Mouse (Mus musculus): ENCODE results near the gene Cmtm5. TPM values are rescaled to one million over a fixed set of nuclear protein-coding genes. Genes with fewer than 3 reads are reported as not detected.
"Not testable (repeated sequence)": the region's sequence is repeated elsewhere in the genome, so short reads cannot be mapped to it uniquely, and the experiment has no call there.

The Cmtm5 gene
- polyA plus RNA-seq, 1 experiment from 2014 or later = 2.0 TPM

DNA sequence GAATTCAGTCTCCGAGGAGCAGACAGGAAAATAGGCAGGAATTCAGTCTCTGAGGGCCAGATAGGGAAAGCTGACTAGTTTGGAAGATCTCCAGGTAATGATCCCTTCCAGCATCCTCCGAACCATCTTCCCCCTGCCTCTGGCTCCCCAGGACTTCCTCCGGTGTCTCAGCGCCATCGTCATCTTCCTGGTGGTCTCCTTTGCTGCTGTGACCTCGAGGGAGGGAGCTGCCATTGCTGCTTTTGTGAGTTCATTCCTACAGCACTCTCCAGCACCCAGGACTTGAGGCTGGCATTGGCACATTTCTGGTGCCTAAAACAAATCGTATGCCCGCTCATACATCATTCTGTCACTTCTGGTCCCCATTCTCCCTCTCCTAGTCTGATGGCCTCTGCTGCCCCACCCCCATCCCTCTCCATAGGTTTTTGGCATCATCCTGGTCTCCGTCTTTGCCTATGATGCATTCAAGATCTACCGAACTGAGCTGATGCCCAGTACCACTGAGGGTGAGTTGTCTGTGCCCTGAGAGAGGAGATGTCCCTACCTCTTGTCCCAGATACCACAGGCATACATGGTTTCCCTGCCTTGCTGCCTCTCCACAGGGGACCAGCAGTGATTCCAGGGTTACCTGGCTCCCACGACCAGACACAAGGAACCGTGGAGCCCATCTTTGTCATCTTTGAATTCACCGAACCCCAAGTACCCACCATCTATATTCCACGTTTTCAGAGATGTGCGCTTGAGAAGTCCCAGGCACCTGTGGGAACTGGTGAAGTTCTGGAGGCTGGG, 2.6 kb downstream of the Cmtm5 start:
- 82% methylated on average over 15 of the region's 15 CpGs for WGBS
- ATAC-seq = no peak

DNA sequence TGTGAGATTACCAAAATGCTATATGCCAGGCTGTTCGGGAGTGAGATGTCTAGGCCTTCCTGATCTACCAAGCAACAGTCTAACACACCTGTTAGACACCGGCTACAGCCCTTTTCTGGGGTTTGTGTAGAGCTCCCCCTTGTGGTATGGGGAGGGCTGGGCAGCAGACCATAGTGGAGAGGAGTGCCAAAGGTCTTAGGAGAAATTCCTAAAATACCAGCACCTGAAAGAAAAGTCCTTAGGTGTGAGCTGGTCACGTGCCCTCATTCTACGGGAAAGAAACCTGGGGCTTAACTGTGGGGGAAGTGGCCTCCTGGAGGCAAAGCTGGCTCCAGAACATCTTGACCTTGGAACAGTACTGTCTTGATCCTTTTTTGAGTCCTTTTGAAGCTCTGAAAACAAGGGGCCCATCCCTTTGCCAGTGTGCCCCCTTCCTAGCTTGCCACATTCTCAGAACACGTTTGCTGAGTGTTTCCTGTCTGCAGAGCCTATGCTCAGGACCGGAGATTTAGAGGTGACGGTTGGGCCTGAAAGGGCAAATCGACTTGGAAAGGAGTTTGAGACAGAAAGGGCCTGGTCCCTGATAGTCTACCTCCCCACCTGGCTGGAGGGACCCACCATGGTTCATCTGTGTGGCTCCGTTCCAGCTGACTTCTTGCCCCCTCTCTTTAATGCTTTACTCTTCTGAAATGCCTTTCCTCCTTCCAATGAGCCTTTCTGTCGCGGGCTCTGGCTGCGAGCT, 3.5 kb downstream of the Cmtm5 start:
- H3K36me3 ChIP-seq = no peaks in the 10 kb centered on the region
- H3K27ac ChIP-seq = no peak overlapping the region
- WGBS = 48% methylated on average over 12 of the region's 12 CpGs
- no peaks in the 10 kb centered on the region for H3K9me3 ChIP-seq
- H3K4me2 ChIP-seq (replicated peaks) = no peak overlapping the region
- H3K4me3 ChIP-seq (replicated peaks) = no peak overlapping the region
- H3K27me3 ChIP-seq = no peaks in the 10 kb centered on the region
- peaks cover 10% of the 10 kb centered on the region for H3K4me1 ChIP-seq (replicated peaks)
- ATAC-seq = no peak
- H3K9ac ChIP-seq (replicated peaks) = no peak overlapping the region

More for the DNA sequence above, 2.6 kb downstream of the Cmtm5 start:
- H3K27me3 ChIP-seq = no peaks in the 10 kb centered on the region
- no peaks in the 10 kb centered on the region for H3K9me3 ChIP-seq
- H3K27ac ChIP-seq = no peak overlapping the region
- no peaks in the 10 kb centered on the region for H3K36me3 ChIP-seq
- no peak overlapping the region for H3K9ac ChIP-seq (replicated peaks)
- H3K4me2 ChIP-seq (replicated peaks) = no peak overlapping the region
- H3K4me3 ChIP-seq (replicated peaks) = no peak overlapping the region
- peaks cover 10% of the 10 kb centered on the region for H3K4me1 ChIP-seq (replicated peaks)

DNA sequence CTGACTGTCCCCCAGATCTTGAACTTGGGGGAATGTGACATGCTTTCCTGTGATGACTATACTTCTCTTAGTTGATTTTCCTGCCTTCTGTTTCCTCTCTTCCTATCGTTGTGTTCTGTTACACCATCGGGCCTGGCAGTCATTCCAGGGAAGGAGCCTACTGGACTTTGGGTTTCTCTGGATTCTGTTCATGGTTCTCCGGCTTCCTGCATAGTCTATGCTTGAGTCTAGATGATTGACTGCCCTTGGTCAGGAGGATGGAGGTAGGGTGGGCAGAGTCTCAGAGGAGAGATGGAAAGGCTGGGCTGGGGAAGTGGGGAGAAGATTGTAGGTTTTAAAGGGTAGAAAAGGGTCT, 4.1 kb downstream of the Cmtm5 start:
- no peak overlapping the region for H3K4me2 ChIP-seq (replicated peaks)
- no peaks in the 10 kb centered on the region for H3K9me3 ChIP-seq
- H3K27me3 ChIP-seq = no peaks in the 10 kb centered on the region
- peaks cover 10% of the 10 kb centered on the region for H3K4me1 ChIP-seq (replicated peaks)
- H3K9ac ChIP-seq (replicated peaks) = no peak overlapping the region
- no peak overlapping the region for H3K4me3 ChIP-seq (replicated peaks)
- WGBS = 81% methylated on average over 3 of the region's 3 CpGs
- no peak overlapping the region for H3K27ac ChIP-seq
- ATAC-seq = no peak
- no peaks in the 10 kb centered on the region for H3K36me3 ChIP-seq

DNA sequence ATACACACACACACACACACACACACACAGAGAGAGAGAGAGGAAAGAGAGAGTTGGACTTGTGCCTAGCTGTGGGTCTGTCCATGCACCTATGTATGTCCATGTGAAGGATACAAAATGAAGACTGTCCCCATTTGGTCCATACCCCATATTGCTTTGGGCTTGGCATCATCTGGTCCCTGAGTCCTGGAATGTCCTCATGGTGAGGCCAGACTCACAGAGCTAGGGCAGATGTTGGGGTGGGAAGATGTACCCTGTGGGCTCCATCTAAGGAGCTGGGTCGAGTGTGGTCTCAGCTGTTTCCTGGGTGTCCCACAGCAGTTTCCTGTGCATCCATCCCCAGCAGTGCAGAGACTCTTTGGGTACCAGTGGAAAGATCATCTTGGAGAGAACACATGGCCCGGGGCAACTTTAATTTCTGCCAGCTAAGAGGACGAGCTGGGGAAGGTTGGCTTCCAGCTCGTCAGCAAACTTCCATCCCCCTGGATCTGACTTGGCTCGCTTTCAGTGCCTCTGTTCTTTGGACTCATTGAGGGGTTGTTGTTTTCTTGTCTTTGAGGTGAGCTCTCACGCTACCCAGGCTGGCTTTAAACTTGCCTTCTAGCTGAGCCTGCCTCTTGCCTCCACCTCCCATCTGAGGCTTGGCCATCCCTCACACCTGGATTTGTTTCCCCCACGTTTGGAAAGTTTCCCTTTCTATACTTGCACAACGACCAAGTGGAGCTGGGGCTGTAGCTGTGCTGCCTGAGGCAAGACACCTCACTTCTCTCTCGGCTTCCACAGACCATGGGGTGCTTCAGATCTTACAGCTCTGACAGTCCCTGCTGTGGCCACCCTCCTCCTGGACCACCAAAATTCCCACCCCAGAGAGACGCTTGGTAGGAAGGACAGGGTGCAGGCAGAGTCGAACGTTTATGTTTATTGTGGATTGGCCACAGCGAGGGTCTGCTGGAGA, 5.2 kb downstream of the Cmtm5 start:
- no peak overlapping the region for H3K27ac ChIP-seq
- H3K4me2 ChIP-seq (replicated peaks) = no peak overlapping the region
- no peaks in the 10 kb centered on the region for H3K36me3 ChIP-seq
- WGBS = 71% methylated on average over 13 of the region's 13 CpGs
- H3K4me3 ChIP-seq (replicated peaks) = no peak overlapping the region
- no peak overlapping the region for H3K9ac ChIP-seq (replicated peaks)
- peaks cover 5% of the 10 kb centered on the region for H3K4me1 ChIP-seq (replicated peaks)
- no peak for ATAC-seq
- H3K9me3 ChIP-seq = no peaks in the 10 kb centered on the region
- no peaks in the 10 kb centered on the region for H3K27me3 ChIP-seq

DNA sequence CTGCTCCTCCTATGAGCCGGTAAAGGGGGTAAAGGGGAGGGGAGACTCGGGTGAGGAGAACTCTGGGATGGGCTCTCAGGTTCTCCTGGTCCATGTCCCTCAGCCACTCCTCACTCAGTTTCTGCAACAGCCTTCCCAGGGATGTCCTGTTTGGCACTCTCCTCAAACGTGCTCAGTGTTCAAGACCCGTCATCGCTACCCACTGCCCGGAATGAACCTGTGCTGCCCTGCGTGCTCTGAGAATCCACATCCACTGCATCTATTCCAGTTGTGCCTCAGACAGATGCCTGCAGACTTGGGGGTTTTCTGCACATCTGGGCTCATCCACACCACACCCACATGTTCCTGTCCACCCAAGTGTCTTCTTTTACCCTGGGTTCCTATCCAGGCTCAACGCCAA, 6.4 kb downstream of the Cmtm5 start:
- WGBS = 93% methylated on average over 8 of the region's 8 CpGs
- no peak overlapping the region for H3K4me3 ChIP-seq (replicated peaks)
- no peaks in the 10 kb centered on the region for H3K27me3 ChIP-seq
- H3K27ac ChIP-seq = no peak overlapping the region
- no peaks in the 10 kb centered on the region for H3K9me3 ChIP-seq
- H3K36me3 ChIP-seq = no peaks in the 10 kb centered on the region
- ATAC-seq = no peak
- H3K9ac ChIP-seq (replicated peaks) = no peak overlapping the region
- no peak overlapping the region for H3K4me2 ChIP-seq (replicated peaks)
- no peaks in the 10 kb centered on the region for H3K4me1 ChIP-seq (replicated peaks)

DNA sequence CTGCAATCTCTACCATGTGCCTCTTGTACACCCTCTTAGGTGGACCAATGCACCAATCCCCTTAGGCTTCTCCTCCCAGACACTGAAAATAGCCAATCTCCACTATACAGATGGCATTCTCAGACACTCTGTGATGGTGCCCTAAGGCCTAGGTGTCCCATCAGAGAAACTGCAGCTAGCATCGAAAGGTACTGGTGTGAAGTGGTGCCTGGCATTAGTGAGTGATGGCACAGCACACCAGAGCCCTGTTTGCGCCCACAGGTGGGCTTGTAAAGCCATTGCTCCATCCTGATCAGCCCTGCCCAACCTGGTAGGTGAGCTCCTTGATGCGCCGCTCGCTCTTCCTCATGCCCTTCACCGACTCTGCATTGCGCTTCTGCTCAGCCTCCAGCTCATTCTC, 7.9 kb downstream of the Cmtm5 start:
- H3K4me3 ChIP-seq (replicated peaks) = no peak overlapping the region
- no peak overlapping the region for H3K4me2 ChIP-seq (replicated peaks)
- no peak overlapping the region for H3K27ac ChIP-seq
- 96% methylated on average over 7 of the region's 7 CpGs for WGBS
- no peaks in the 10 kb centered on the region for H3K4me1 ChIP-seq (replicated peaks)
- ATAC-seq = no peak
- no peaks in the 10 kb centered on the region for H3K9me3 ChIP-seq
- H3K36me3 ChIP-seq = no peaks in the 10 kb centered on the region
- H3K27me3 ChIP-seq = no peaks in the 10 kb centered on the region
- H3K9ac ChIP-seq (replicated peaks) = no peak overlapping the region

DNA sequence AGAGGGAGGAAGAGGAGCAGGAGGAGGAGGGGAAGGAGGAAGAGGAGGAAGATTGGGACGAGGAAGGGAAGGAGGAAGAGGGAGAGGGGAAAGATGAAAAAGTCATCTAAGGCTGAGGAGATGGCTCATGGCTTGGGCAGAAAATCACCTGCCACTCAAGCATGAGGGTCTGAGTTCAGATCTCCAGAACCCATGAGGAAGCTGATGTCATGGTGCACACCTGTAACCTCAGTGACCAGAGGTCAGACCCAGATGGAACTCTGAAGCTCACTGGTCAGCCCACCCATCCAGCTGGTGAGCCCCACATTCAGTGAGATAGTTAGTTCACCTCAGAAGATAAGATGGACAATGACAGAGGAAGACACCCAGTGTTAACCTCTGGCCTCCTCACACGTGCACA, 8.9 kb downstream of the Cmtm5 start:
- Histone ChIP-seq H3K27me3 (no peaks in the 10 kb centered on the region), H3K9ac (replicated peaks) (no peak overlapping the region), H3K27ac (no peak overlapping the region), H3K4me2 (replicated peaks) (no peak overlapping the region), H3K36me3 (no peaks in the 10 kb centered on the region), H3K4me1 (replicated peaks) (no peaks in the 10 kb centered on the region), H3K9me3 (no peaks in the 10 kb centered on the region), H3K4me3 (replicated peaks) (no peak overlapping the region)
- whole genome bisulfite sequencing = 70% methylated on average over 2 of the region's 2 CpGs
- no peak for ATAC-seq

DNA sequence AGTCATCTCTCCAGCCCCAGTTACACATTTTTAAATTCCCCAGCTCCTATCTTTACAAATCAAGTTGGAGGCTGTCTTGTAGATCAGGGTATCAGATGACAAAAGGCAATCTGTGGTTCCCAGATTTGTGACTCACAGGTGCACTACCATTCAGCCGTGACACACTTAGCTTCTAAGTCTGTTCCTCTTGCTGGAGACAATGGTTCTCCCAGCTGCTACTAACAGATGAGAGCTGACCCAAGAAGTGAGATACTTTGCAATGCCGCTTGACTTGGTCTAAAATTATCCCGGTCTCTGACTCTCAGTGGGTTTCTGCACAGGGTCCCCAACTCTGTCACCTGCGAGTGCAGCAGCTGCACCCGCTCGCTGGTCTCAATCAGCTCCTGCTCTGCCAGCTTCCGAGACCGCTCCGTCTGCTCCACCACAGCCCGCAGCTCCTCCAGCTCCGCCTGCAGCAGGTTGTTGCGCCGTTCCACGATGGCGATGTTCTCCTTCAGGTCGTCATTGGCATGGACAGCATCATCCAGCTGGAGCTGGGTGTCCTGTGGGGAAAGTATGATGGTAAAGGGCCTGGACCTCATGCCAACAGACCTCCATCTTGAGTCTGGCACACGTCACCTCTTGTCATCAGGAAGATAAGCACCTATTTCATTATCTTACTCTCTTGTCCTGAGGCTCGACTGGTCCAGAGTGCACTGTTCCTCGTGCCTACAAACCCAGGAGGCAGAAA, 10.1 kb downstream of the Cmtm5 start:
- H3K36me3 ChIP-seq = no peaks in the 10 kb centered on the region
- no peaks in the 10 kb centered on the region for H3K4me1 ChIP-seq (replicated peaks)
- no peak overlapping the region for H3K4me3 ChIP-seq (replicated peaks)
- no peak overlapping the region for H3K27ac ChIP-seq
- ATAC-seq = no peak
- no peaks in the 10 kb centered on the region for H3K27me3 ChIP-seq
- no peak overlapping the region for H3K9ac ChIP-seq (replicated peaks)
- WGBS = 88% methylated on average over 19 of the region's 19 CpGs
- H3K4me2 ChIP-seq (replicated peaks) = no peak overlapping the region
- no peaks in the 10 kb centered on the region for H3K9me3 ChIP-seq

DNA sequence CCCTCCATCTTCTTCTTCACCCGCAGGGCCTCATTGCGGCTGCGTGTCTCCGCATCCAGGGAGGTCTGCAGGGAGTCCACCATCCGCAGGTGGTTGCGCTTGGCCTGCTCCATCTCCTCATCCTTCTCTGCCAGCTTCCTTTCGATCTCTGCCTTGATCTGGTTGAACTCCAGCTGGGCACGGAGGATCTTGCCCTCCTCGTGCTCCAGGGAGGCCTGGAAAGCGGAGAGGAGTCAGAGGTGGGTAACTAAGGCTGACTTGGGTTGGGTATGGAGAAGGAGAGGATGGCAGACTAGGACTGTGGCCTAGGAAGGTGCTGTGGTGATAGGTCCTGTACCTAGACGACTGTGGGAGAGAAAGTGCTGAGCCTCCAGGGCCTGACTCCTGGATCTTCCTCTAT, 10.9 kb downstream of the Cmtm5 start:
- not testable (repeated sequence) for H3K27me3 ChIP-seq; H3K27ac ChIP-seq; H3K9ac ChIP-seq (replicated peaks); H3K9me3 ChIP-seq; H3K4me3 ChIP-seq (replicated peaks); H3K36me3 ChIP-seq; ATAC-seq; H3K4me2 ChIP-seq (replicated peaks); H3K4me1 ChIP-seq (replicated peaks)
- WGBS = 89% methylated on average over 11 of the region's 11 CpGs

DNA sequence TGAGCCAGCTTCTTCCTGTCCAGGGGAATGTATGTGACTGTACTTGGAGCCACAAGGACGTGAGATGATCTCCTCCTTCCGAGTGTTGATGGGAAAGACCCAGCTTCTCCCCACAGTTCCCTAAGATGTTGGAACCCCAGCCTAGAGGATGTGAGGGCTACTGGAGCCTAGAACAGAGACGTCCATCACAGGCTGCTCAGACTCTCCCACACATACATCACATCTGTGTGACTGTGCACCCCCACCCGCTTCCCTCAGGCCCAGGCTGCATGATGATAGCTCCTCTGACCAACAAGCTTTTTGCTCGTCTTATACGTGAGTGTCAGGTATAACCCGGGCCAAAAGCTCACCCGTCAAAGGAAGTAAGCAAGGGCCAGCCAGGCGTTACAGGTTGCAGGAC, 12.7 kb downstream of the Cmtm5 start:
- Histone ChIP-seq H3K4me3 (replicated peaks) (no peak overlapping the region), H3K4me2 (replicated peaks) (no peak overlapping the region), H3K36me3 (no peaks in the 10 kb centered on the region), H3K9me3 (no peaks in the 10 kb centered on the region), H3K4me1 (replicated peaks) (no peaks in the 10 kb centered on the region), H3K27ac (no peak overlapping the region), H3K27me3 (no peaks in the 10 kb centered on the region), H3K9ac (replicated peaks) (no peak overlapping the region)
- 88% methylated on average over 9 of the region's 9 CpGs for WGBS
- ATAC-seq = no peak

DNA sequence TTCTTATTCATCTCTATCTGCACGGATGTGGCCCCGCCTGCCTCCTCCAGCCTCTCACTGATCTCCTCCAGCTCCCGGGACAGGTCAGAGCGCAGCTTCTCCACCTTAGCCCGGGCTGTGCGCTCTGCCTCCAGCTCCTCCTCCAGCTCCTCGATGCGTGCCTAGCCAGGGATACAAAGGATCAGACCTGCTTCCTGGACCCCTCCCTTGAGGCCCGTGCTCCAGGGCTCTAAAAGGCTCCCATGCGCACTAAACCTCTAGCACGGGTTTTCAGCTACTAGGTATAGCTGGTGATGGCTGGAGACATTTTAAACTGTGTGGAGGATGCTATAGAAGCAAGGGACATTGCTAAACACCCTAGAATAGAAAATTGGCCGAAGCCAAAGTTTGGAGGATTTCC, 14.4 kb downstream of the Cmtm5 start:
- Histone ChIP-seq H3K27ac (no peak overlapping the region), H3K4me1 (replicated peaks) (no peaks in the 10 kb centered on the region), H3K4me2 (replicated peaks) (no peak overlapping the region), H3K36me3 (no peaks in the 10 kb centered on the region), H3K4me3 (replicated peaks) (no peak overlapping the region), H3K27me3 (no peaks in the 10 kb centered on the region), H3K9ac (replicated peaks) (no peak overlapping the region), H3K9me3 (no peaks in the 10 kb centered on the region)
- WGBS = 66% methylated on average over 12 of the region's 12 CpGs
- no peak for ATAC-seq

All from midbrain, embryonic 13.5 days (tissue).